Mouse (Mus musculus) ES-CJ7 (cell line): ENCODE data around the gene Shld2.
"Not testable (repeated sequence)": the region's sequence is repeated elsewhere in the genome, so short reads cannot be mapped to it uniquely, and the experiment has no call there.

Source experiments
- DNase-seq: peaks from one replicate; pipeline ENCODE4 v3.0.0; 2011; ENCODE audit warnings: low read depth, low spot score

Gene Shld2

GRCm38 (mm10) chr14:34280798-34281197 lies 29.5 kb downstream of the Shld2 start:
- DNase-seq, result no peak

- DNase-seq, result no peak
Measured at GRCm38 (mm10) chr14:34279726-34280125, 30.6 kb downstream of the Shld2 start.

- no peak for DNase-seq
Measured at GRCm38 (mm10) chr14:34275225-34275624, 35.1 kb downstream of the Shld2 start.

DNA sequence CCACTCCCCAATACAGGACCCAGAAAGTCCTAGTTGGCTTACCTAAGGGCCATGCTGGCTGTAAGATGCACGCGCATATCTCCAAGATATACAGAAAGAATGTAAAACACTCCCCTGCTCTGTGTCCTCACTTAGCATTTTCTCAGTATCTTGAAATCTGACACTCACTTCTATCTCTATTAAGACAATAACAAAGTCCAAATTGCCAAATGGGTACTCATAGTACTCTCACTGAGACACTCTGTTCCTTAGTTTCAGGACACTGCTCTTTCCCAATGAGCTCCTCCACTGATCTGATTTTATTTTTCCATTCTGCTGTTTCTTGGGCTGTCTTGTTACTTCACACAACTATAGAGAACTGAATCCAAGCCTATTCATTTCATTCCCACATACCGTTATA lies 36.2 kb downstream of the Shld2 start:
- no peak for DNase-seq

DNA sequence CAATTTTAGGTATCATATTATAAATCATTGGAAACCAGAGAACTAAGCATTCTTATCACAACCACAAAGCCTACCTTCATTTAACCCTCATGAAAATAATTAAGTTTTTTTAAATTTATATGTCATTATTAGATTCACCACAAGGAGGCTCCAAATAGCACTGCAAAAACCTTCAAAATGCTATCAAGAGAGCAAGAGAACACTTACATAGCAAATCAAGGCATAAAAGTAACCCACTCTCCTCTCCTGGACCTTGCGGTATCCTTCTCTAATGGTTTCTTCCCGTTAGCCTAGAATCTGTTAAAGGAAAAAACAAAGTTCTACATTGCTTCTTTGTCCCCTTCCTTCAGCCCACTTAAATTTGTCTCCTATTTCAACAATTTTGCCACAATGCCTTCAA lies 37.0 kb downstream of the Shld2 start:
- DNase-seq, result peak; percentile 30

DNA sequence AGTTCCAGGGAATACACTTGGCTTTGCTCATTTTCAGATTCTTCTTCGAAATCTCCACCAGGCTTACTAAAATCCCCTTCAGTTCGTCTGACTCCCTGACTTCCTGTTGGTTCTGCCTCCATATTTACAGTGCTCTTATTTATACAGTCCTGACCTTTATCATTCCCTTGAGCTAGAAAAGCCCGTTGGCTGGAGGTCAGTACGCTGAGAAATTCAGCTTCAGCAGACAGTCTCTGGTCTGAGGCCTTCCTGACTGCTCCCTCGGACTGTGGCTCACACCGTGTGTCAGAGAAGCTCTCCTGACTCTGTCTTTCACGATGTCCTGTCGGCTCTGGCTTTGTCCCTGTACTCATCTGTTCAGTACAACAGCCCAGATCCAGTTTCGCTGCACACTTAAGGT lies 42.2 kb downstream of the Shld2 start:
- DNase-seq, result peak; percentile 44

- not testable (repeated sequence) for DNase-seq
Measured at GRCm38 (mm10) chr14:34258525-34258924, 51.8 kb downstream of the Shld2 start.

- no peak for DNase-seq
Measured at GRCm38 (mm10) chr14:34253261-34253660, 57.0 kb downstream of the Shld2 start.

- no peak for DNase-seq
Measured at GRCm38 (mm10) chr14:34252470-34253145, 57.7 kb downstream of the Shld2 start.

- DNase-seq, result no peak
Measured at GRCm38 (mm10) chr14:34240676-34241075, 69.6 kb downstream of the Shld2 start.

DNA sequence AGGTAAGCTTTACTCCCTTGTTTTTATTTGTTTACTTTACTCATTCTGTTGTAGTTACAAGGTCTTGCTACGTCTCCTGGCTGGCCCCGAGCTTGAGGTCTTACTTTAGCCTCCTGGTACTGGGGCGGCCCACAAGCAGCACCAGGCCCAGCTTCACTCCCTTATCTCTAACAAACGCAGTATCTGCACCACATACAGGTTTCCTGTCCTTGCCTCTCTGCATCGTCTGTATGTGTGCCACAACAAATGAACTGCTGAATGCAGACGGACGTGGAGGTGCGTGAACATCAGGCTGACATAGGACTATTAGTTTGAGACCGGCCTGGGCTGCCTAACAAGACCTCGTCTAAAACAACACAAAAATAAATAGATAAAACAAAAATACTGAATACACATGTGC lies 70.0 kb downstream of the Shld2 start:
- no peak for DNase-seq

DNA sequence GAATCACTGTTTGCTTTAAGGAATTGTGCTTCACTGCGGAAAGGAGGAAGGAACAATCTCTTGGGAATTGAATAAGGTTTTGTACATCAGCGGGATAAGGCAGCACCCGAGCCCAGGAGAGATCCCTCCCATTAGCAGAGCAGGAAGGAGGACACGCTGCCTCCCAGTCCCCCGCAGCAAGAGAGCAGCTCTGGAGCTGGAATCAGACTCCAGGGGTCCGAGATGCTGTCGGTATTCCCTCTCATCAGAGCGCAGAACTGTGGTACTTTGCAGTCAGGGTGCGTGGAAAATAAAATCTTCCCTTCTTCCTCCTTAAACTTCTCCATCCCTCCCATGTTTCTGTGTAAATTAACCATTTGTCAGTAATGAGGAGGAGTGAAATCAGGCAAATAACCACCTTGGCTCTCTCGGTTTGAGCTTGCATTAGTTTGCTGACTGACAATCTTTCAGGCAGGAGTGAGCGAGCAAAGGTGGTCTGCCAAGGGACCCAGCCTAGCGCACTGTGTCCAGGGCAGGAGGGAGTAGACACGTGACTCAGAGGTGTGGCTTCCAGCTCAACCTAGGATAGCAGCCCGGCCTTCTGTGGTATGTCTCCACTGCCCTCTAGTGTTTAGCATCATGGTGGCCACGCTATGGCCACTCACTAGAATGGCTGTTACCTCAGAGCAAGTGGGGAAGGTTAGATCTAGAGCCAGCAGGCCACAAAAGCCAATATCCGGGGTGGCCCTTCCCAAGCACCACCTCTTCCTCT lies 75.5 kb downstream of the Shld2 start:
- peak; percentile 93 for DNase-seq

GRCm38 (mm10) chr14:34233846-34234245 lies 76.4 kb downstream of the Shld2 start:
- DNase-seq, result no peak

DNA sequence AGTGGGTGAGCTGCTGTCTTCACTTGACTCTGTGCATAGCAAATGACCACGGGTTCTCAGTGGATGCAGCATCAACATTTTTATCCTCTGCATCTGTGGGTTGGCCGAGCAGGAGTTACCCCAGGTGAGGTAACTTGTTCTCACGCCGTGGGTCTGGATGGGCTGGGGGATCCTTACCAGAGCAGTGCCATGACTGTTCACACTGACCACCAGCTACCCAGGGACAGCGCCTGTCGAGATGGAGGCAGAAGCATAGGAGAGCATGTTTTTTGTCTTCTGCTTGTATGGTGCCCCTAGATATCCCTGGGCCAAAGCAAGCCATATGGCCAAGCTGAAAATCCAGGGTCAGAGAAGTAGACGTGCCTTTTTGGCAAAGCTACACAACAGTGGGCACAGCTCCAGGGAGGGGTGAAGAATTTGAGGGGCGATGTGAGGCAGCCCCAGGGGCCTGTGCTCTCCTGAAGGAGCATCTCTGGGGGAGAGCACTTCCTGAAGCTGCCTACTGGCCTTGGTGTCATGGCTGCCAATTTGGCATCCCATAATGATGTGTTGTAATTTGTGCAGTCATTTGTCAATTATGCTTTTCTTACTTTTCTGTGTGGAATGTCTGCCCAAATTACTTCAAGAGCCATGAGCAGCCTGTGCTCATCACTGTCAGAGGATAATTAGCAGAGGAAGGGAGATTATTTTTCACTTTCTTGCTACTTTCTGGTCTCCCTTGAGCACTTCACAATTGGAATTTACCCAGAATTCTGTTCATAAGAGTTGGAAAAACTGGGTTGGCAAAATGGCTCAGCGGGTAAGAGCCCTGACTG lies 77.2 kb downstream of the Shld2 start:
- DNase-seq, result no peak

DNA sequence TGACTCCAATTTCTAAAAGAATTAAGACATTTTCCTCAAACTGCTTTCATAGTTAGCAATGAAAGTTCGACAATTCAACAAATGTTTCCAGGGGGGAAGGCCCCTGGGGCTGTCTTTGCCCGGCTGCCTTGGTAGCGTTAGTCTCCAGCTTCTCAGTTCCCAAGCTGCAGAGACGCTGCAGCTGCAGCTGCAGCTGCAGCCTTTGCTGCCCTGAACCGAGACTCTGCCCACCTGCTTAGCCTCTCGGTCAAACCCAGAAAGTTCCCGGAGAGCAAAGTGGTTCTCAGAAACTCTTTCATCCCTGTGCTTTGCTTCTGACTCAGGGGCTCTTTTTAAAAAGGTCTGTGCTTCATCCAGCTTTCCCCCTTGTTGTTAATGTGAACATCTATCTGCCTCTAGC lies 78.0 kb downstream of the Shld2 start:
- no peak for DNase-seq

GRCm38 (mm10) chr14:34228830-34229506 lies 81.3 kb downstream of the Shld2 start:
- no peak for DNase-seq

DNA sequence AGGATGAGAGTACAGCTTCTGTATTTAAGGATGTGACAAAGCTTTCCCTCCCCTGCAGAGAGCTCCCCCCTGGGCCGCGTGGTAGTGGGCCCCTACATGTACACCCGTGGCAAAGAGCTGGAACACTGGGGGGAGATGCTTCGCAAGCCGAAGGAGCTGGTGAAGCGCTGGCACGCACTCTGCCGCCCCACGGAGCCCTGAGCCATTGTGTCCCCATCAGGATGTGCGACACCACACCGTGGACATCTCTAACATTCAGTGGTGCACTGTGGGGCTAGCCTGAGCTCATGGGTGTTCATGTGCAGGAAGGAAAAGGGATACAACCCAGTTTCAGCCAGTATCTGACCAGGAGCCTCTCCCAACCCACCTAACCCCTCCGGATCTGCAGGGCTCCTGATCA lies 82.3 kb downstream of the Shld2 start:
- peak; percentile 19 for DNase-seq

DNA sequence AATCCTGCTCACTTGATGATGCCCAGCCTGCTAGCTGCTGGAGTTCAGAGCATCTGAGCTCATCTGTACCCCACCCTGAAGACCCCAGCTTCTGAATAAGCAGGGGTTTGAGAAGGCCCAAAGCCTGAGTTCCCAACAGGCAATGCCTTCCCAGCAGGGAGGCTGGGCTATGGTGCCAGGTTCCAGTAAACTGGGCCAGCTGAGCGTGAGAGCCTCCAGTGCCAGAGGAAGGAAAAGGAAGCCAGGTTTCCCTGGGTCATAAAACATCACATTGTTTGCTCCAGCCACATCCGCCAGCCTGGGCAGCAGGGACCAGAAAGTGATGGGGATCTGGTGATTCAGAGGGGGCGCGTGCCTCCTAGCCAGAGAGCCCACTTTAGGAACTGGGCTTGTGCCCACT lies 83.7 kb downstream of the Shld2 start:
- DNase-seq, result no peak

DNA sequence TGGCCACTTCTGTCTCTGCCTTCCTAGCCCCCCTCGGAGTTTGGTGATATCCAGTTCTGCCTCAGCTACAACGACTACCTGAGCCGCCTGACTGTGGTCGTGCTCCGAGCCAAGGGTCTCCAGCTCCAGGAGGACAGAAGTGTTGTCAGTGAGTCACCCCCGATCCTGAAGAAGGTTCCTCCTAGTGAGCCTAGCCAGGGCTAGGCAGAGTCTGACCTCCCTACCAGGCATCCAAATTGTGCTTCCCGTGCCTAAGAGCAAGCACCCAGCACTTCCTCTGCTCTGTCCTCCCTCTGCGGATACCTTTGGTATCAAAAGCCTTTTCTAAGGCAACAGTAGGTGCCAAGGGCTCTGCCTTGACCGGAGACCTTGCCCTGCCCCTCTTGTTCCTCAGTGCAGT lies 84.3 kb downstream of the Shld2 start:
- DNase-seq, result no peak

DNA sequence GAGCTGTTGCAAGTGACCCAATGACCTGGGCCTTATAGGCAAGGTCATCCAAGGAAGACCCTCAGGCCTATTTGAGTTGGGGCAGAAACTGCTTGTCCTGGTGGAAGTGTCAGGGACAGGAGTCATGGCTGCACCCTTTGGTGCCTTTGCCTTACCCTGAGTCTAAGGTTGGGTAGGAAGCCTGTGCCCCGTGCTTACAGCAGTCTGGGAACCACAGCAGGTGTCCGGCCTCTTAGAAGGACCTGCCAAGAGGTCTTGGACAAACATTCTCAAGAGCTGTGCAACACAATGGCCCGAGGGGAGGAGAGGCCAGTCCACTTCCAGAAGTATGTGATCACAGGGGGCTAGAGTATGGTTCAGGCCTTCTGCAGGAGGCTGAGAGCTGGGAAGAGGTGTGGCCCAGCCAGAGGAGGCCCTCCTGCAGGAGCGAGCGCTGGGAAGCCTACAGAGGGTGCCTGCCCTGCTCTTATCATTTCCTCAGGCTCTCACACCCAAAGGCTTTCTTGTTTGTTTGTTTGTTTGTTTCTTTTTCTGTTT lies 86.9 kb downstream of the Shld2 start:
- no peak for DNase-seq

GRCm38 (mm10) chr14:34221416-34222077 lies 88.7 kb downstream of the Shld2 start:
- no peak for DNase-seq
